Mouse (Mus musculus): Measurements from ENCODE around the gene Prss53.

The Prss53 gene

DNA sequence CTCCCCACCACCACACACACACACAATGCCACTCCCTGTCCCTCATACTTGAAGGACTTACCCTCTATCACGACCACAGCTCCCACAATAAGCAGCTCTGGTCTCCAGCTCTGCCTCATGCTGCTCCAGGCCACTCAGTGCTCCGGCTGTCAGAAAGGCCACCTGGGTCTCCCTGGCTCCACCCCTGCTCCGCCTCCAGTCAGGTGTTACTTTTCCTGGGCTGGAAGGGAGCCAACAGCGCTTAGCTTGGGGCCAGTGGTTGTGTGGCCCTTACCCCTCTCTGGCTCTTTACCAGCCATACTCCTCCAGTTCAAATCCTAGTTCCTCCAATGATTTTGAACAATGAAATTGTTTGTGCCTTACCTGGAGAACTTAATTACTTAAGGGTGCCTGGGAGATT lies at the start of gene Prss53:
TSS of gene Prss53 (minus strand) at position 173 of the 400 bp plus-strand sequence.
- no peak for DNase-seq

GRCm38 (mm10) chr7:127936216-127936884 lies 45.6 kb upstream of the Prss53 start:
- DNase-seq = peak in 1 of 2 experiments; percentile 27

GRCm38 (mm10) chr7:127935748-127936159 lies 45.0 kb upstream of the Prss53 start:
- no peak for DNase-seq

DNA sequence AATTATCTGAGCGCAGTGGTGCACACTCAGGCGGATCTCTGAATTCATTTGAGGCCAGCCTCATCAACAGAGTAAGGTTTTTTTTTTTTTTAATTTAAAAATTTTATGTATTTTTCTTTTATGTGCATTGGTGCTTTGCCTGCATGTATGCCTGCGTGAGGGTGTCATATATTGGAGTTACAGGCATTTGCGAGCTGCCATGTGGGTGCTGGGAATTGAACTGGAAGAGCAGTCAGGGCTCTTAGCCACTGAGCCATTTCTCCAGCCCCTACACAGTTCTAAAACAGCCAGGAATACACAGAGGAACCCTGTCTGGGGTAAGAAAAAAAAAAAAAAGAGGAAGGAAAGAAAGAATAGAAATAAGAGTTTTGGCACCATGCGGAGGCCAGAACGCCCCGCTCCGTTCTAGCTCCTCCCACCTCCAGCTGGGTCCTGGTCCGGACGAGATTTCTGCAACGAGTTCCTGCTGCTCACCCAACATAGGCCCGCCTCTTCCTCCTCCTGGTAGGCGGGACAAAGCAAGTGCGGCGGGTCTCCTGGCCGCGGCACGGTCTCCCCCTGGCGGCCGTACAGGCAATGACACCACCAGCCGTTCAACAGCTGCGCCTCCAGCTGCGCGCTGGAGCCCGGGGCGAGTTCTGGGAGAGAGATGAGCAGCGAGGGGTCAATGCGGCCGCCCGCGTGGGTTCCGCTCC lies 44.4 kb upstream of the Prss53 start:
- peak; percentile 94 for DNase-seq

DNA sequence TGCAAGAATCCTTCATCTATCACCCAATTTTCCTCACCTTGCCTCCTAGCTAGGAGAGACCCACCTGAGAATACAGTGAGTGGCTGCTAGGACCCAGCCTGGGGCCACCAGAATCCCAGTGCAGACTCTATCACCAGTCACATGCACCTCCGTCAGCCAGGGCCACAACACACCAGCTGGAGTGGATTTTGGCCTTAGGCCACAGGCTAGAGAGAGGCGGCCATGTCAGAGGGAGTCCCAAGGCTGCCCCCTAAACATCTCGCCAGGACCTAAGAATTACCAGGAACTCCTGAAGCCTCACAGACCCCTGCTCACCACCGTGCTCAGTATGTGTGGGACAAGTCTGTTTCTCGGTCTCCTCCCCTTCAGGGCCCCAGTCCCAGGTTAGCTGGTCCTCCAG lies 43.3 kb upstream of the Prss53 start:
- no peak for DNase-seq

DNA sequence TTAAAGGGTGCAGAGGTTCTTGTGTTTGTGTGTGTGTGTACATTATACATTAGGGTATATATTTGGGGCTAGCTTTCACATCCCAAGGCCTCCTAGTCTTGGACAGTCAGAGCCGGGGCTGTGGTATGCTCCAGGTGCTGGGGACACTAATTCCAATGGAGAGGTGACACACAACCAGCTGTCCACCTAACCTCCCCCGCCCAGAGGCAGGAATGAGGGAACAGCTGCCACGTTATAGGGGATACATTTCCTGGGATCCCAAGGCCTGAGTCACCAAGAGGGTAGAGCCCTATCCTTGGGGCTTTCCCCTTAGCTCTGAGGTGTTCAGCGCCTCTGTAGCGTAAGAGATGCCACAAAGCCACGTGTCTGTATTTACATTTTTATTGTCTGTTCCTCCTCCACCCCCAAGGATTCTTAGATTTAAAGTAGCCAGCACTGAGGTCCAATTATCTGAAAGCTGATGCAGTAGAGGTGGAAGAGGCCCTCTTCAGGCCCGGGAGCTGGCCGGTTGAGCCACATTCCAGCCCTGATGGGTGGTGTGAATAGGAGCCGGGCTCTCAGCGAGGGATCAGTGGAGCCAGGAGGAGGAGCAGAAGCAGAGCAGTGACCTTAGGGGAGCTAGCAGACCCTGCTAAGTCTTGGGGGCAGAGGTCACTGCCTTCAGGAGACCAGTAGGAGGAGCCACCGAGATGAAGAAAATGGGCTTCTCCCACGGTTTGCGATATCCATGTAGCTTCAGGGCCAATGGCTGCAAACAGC lies 41.7 kb upstream of the Prss53 start:
- DNase-seq = no peak

- DNase-seq = no peak
These were observed 40.8 kb upstream of the Prss53 start for GRCm38 (mm10) chr7:127931351-127932135.

DNA sequence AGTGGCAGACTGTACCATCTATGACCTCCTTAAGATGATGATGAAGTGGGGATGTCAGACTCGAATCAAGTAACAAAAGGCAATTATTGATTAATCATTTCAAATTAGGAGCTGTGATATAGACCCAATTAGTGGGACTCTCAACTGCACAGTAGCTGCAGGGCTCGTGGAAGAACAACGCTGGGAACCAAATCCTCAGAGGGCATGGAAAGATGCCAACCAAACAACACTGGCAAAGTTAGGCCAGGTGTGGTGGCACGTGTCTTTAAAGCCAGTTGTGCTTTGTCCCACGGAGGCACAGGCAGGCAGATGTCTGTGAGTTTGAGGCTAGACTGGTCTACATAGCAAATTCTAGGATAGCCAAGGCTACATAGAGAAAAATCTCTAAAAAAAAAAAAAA lies 39.9 kb upstream of the Prss53 start:
- DNase-seq = no peak

DNA sequence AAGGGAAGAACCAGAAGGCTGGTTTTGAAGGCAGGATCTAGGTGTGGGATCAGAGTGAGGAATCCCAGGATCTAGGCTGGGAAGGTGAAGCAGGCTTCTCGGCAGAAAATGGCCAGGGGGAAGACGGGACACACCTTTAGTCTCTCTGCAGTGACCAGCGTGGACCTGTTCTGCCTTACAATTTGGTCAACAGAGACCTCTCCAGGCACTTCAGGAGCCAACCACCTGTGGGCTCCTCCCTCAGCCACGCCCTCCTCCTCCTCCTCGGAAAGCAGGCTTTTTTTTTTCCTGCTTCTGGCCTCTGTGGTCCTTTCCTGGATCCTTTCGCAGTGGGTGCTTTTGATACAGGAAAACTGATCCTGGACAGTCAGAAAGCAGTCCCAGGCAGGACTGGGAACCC lies 39.2 kb upstream of the Prss53 start, which contains the start of gene Prss8:
TSS of gene Prss8 (minus strand) at position 182 of the 400 bp plus-strand sequence.
- DNase-seq = no peak

- peak in 1 of 2 experiments; percentile 33 for DNase-seq
These were observed 37.8 kb upstream of the Prss53 start for GRCm38 (mm10) chr7:127928596-127928995.

DNA sequence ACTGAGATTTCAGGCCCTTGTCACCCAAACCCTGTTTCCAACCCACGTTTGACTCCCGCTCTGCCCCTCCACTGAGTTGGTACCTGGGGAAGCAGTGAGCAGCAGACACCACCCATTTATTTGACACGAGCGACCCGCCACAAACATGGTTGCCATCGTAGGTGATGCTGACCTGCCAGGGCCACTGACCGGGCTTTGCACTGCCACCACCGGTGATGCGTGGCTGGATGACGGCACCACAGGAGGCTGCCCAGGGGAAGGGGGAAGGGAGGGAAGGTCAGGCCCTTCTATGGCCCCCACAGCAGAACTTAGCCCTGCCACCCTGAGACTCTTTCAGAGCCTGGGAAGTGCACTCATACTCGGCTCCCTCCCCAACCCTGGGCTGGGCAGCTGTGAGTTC lies 37.0 kb upstream of the Prss53 start:
- DNase-seq = no peak

DNA sequence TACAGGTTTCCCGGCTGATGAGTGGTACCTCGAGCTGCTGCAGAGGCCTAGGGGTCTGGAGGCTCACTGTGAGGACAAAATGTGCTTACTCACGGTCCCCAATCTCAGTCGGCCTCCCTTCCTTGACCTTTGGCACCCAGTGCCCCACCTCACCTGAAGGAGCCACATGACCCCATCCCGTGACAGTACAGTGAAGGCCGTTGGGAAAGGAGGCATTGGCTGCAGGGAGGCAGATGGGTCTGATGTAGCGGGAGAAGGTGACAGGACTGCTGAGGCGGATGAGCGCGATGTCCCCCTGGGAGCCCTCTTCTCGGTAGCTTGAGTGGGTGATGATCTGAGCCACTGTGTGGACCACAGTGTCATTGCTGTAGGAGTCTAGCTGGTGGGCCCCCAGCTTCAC lies 36.1 kb upstream of the Prss53 start:
- no peak for DNase-seq

DNA sequence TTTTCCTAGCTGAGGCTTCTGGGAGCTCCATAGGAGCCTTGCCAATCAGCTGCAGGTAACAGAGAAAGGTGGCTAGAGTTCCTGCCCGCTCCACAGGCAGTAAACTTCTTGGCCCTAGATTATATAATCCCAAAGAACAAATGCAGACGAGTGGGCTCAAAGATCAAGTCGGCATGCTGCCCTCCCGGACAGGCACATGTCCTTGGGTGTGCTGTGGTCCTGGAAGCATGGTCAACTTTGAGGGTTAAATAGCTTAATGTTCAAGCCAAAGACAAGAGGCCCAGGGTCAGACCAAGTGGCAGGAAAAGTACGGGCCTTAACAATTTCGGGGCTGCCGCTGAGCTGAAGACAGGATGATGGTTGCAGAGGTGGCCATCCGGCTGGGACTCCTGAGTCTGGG lies 35.3 kb upstream of the Prss53 start:
- no peak for DNase-seq

DNA sequence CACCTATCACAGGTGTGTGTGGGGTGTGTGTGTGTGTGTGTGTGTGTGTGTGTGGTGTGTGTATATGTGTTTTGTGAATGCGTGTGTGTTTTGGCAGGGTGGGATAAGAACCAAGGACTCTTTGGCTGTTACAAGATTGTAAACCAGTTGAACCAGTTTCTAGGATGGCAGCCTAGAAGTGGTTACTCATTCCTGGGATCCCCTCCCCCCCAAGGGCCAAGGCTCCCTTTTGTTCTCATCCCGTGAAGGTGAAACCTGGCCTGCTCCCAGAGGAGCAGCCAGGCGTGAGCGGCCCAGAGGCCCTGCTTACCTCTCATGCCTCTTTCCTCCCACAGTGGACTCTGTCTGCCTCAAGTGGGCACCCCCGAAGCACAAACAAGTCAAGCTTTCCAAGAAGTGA lies 34.5 kb upstream of the Prss53 start:
- no peak for DNase-seq

DNA sequence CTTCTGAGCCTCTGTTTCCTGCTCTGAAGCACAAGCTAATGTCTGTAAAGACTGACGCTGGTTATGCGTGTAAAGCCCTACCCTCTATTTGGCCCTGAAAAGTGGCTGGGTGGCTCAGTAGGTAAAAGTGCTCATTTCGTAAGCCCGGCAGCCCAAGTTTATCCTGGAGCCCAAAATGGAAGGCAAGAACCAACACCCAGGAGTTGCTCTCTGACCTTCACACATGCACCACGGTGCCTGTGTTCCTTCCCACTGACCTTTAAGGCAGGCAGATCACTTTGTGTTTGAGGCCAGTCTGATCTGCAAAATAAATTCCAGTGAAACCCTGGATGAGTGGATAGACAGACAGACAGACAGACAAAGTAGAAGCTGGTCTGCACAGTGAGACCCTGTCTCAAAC lies 32.9 kb upstream of the Prss53 start:
- DNase-seq = no peak

DNA sequence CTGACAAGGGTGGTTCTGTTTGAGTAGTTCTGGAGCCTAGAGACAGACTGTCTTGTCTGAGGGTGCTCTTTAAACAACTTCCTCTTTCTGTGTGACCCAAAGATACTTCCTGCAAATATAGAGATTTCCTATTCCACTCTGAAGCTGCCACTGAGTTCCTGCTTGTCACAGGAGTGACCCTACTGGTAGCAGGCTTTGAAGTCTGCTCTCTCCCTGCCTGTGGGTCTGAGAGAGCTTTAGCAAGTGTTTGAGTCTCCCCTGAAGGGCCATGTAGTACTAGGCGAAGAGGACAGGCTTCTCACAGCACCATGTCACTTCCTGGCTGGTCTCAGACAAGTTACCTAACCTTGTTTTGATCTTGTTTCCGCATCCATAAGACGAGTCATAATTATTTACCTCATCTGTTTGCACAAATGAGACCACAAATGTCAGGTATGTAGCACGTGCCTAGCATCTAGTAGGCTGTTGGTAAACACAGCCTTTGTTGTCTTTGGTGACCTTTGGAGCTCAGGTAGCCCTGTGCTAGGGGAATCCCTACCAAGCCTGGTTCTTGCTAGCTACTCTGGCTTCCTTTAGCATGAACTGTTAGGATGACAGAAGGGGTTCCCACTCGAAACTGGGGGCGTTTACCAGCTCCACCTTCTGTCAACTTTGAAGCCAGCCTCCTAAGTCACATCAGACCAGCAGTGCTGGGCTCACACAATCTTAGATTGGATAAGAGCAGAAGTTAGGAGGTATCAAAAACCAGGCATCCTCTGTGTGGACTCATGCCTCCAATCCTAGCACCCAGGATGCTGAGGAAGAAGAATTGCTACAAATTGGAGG lies 31.9 kb upstream of the Prss53 start:
- DNase-seq = no peak

- peak in 1 of 2 experiments; percentile 34 for DNase-seq
These were observed 30.7 kb upstream of the Prss53 start for GRCm38 (mm10) chr7:127921516-127921915.

DNA sequence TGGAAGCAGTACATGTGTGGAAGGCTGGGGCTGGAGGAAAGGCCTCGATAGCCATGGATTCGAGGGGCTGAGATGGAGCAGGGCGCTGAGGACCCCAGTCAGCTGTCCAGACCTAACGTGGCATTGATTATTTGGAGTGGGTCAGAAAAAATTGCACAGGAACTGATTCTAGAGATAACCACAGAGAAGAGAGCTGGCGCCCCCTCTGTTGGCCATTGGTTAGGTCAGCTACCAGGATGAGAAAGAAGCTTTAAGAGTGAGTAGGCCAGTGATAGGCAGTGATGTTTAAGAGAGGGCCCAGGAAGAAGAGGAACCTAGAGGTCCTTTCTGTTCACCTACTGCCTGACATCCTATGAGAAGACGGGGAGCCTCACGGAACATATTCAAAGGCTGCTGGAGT lies 28.5 kb upstream of the Prss53 start:
- DNase-seq = no peak

GRCm38 (mm10) chr7:127918203-127918602 lies 27.4 kb upstream of the Prss53 start:
- peak; percentile 51 to 53 for DNase-seq

GRCm38 (mm10) chr7:127915293-127915692 lies 24.5 kb upstream of the Prss53 start:
- no peak for DNase-seq

DNA sequence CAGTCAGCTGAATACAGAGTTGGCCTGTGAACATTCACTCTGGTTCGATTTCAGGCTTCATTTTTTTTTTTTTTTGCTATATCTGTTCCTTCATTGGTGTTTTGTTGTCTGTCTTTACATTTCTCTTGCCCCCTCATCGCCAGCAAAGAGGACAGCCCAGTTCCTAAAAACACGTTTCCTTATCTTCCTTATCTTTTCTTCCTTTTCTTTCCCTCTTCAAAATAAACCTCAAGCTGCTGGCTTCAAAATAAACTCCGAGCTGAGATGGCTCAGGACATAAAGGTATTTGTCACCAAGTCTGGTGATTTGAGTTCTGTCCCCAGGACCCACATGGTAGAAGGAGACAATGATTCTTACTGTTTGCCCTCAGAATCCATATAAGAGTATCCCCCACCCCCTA lies 22.2 kb upstream of the Prss53 start:
- no peak for DNase-seq
